Comparison of ENCODE assay signal across 9 mouse cellular contexts in genomic region chr1:139080517-139081386, GRCm38 (mm10).
DNase-seq lines count a peak whose midpoint lies in the region; ATAC-seq and TF ChIP-seq lines count a peak whose summit lies in the region.
"Had no signal": no experiment of that assay in that cellular context is flagged by ENCODE, and none has a peak within 500 bp of the region (broad histone marks: within the 10 kb centered on the region; RNA-seq: fewer than 3 reads in every experiment).

No protein-coding gene starts in this region.

- no peak for TF ChIP-seq POLR2A in limb, embryonic 14.5 days (IDR thresholded peaks at IDR 0.05; ENCODE audit: borderline replicate concordance, extremely low read depth, insufficient read depth, insufficient read length)
- TF ChIP-seq POLR2A in lung, adult 2 months (IDR thresholded peaks at IDR 0.05; ENCODE audit: borderline replicate concordance, extremely low read depth, low read depth, low read length), result no peak

- no peak for TF ChIP-seq CTCF in lung, adult 2 months (IDR thresholded peaks at IDR 0.05; ENCODE audit: insufficient read depth, low read length)

- no peaks in the 10 kb centered on the region for H3K4me1 ChIP-seq in limb, embryonic 14.5 days (ENCODE audit: control insufficient read depth, insufficient read depth, low read length)
- peaks cover 4% of the 10 kb centered on the region; the same call in 1 of the 2 replicates for H3K4me1 ChIP-seq in limb, embryonic 10.5 days
- peaks cover 12% of the 10 kb centered on the region for H3K4me1 ChIP-seq in forebrain, embryonic 12.5 days
- H3K4me1 ChIP-seq in lung, adult 2 months (ENCODE audit: control insufficient read depth, insufficient read depth, low read length), result no peaks in the 10 kb centered on the region

- ATAC-seq in limb, embryonic 14.5 days (ENCODE audit: low FRiP score, low read depth), result no peak
- ATAC-seq in forebrain, embryonic 12.5 days (ENCODE audit: low FRiP score), result peak; percentile 86
- ATAC-seq in granulocyte monocyte progenitor cell, adult 5-6 weeks (replicated peaks; ENCODE audit: poor library complexity, severe bottlenecking), result no peak

- no peak overlapping the region for H3K4me3 ChIP-seq in limb, embryonic 14.5 days (replicated peaks; ENCODE audit: low read length)
- no peak overlapping the region for H3K4me3 ChIP-seq in limb, embryonic 10.5 days
- no peak overlapping the region for H3K4me3 ChIP-seq in forebrain, embryonic 12.5 days (replicated peaks)
- no peak overlapping the region for H3K4me3 ChIP-seq in lung, adult 2 months (replicated peaks; ENCODE audit: extremely low read depth, low read depth, low read length)
- H3K4me3 ChIP-seq: limb, embryonic 13.5 days had no signal

- intact Hi-C loops in heart, postnatal 36 days (cut with DNase I), result loop anchor here (5.0 kb wide), 3 partner anchors 168 to 228 kb away; no protein-coding TSS in a partner anchor

- no peaks in the 10 kb centered on the region for H3K36me3 ChIP-seq in limb, embryonic 14.5 days (ENCODE audit: control insufficient read depth, insufficient read depth, low read length)
- no peaks in the 10 kb centered on the region for H3K36me3 ChIP-seq in limb, embryonic 10.5 days
- no peaks in the 10 kb centered on the region for H3K36me3 ChIP-seq in forebrain, embryonic 12.5 days (replicated peaks)
- H3K36me3 ChIP-seq: limb, embryonic 13.5 days had no signal

- no peak overlapping the region for H3K27ac ChIP-seq in limb, embryonic 14.5 days (replicated peaks; ENCODE audit: low read depth, low read length)
- no peak overlapping the region for H3K27ac ChIP-seq in limb, embryonic 10.5 days
- peak overlapping the region; percentile 73 for H3K27ac ChIP-seq in forebrain, embryonic 12.5 days
- H3K27ac ChIP-seq: limb, embryonic 13.5 days had no signal

- no peaks in the 10 kb centered on the region for H3K9me3 ChIP-seq in limb, embryonic 14.5 days (ENCODE audit: control insufficient read depth, low read length)
- no peaks in the 10 kb centered on the region for H3K9me3 ChIP-seq in limb, embryonic 10.5 days (replicated peaks)
- H3K9me3 ChIP-seq in forebrain, embryonic 12.5 days, result no peaks in the 10 kb centered on the region
- H3K9me3 ChIP-seq: limb, embryonic 13.5 days had no signal

- DNase-seq in limb, embryonic 14.5 days (ENCODE audit: low spot score), result peak; percentile 52
- DNase-seq in limb, embryonic 10.5 days (ENCODE audit: low spot score), result no peak
- peak; percentile 28 to 45 for DNase-seq in heart, postnatal 36 days
- peak; percentile 87 for DNase-seq in retina, embryonic 14.5 days (ENCODE audit: low spot score)
- no peak for DNase-seq in lung, adult 2 months
- DNase-seq in T-cell, adult 2 months (ENCODE audit: low spot score), result no peak

- 59% methylated on average over 16 of the region's 16 CpGs for WGBS in limb, embryonic 14.5 days
- WGBS in limb, embryonic 10.5 days, result 85% methylated on average over 16 of the region's 16 CpGs
- 62% methylated on average over 16 of the region's 16 CpGs for WGBS in forebrain, embryonic 12.5 days
- WGBS in lung, adult 2 months, result 79% methylated on average over 16 of the region's 16 CpGs

- no peak overlapping the region for H3K4me2 ChIP-seq in limb, embryonic 14.5 days (replicated peaks; ENCODE audit: low read depth, low read length, severe bottlenecking)
- no peak overlapping the region for H3K4me2 ChIP-seq in forebrain, embryonic 12.5 days
- H3K4me2 ChIP-seq: limb, embryonic 13.5 days had no signal

- H3K27me3 ChIP-seq in limb, embryonic 14.5 days (ENCODE audit: control insufficient read depth, insufficient read depth, low read length), result no peaks in the 10 kb centered on the region
- H3K27me3 ChIP-seq in limb, embryonic 10.5 days (ENCODE audit: low read depth, poor library complexity, severe bottlenecking), result no peaks in the 10 kb centered on the region
- no peaks in the 10 kb centered on the region for H3K27me3 ChIP-seq in forebrain, embryonic 12.5 days
- H3K27me3 ChIP-seq: limb, embryonic 13.5 days had no signal

- H3K9ac ChIP-seq in limb, embryonic 14.5 days (ENCODE audit: low read depth, low read length, severe bottlenecking), result no peak overlapping the region
- H3K9ac ChIP-seq in forebrain, embryonic 12.5 days, result no peak overlapping the region
- H3K9ac ChIP-seq: limb, embryonic 13.5 days had no signal

Comparison
In these comparisons a context has a peak if more than half of its experiments do, and no peak if none do; other contexts are left out.
1. DNase-seq: peak in limb, embryonic 14.5 days (single experiment), heart, postnatal 36 days (2 of 2) and retina, embryonic 14.5 days (single experiment); none in limb, embryonic 10.5 days (single experiment), lung, adult 2 months (single experiment) and T-cell, adult 2 months (single experiment).